Mouse (Mus musculus): ENCODE data around the gene Esrrg. TPM values are rescaled to one million over a fixed set of nuclear protein-coding genes. Genes with fewer than 3 reads are reported as not detected.

Gene Esrrg
- polyA plus RNA-seq, 1 experiment: 0.27 TPM

GRCm38 (mm10) chr1:187605391-187606270 lies 3.0 kb upstream of the Esrrg start:
- H3K27ac ChIP-seq (ENCODE audit: insufficient read depth, low read length): no peak overlapping the region
- WGBS: 9% methylated on average over 32 of the region's 32 CpGs
- TF ChIP-seq POLR2A (IDR thresholded peaks at IDR 0.05; ENCODE audit: low read depth, low read length): no peak
- TF ChIP-seq CTCF (IDR thresholded peaks at IDR 0.05; ENCODE audit: extremely low read depth, insufficient read depth, insufficient read length, insufficient replicate concordance): no peak
- no peak for DNase-seq (ENCODE audit: low read depth in 1 of 2, low spot score in 2 of 2)
- peaks cover 25% of the 10 kb centered on the region for H3K27me3 ChIP-seq (ENCODE audit: control insufficient read depth, insufficient read depth, low read length)
- H3K36me3 ChIP-seq (ENCODE audit: control insufficient read depth, insufficient read depth, low read length): no peaks in the 10 kb centered on the region
- H3K4me1 ChIP-seq (ENCODE audit: control insufficient read depth, insufficient read depth, insufficient read length): 0 out of 2 replicates have a peak, but pooled peaks cover 2% of the 10 kb centered on the region
- no peak overlapping the region for H3K4me3 ChIP-seq (ENCODE audit: extremely low read depth, insufficient read depth, insufficient read length)

DNA sequence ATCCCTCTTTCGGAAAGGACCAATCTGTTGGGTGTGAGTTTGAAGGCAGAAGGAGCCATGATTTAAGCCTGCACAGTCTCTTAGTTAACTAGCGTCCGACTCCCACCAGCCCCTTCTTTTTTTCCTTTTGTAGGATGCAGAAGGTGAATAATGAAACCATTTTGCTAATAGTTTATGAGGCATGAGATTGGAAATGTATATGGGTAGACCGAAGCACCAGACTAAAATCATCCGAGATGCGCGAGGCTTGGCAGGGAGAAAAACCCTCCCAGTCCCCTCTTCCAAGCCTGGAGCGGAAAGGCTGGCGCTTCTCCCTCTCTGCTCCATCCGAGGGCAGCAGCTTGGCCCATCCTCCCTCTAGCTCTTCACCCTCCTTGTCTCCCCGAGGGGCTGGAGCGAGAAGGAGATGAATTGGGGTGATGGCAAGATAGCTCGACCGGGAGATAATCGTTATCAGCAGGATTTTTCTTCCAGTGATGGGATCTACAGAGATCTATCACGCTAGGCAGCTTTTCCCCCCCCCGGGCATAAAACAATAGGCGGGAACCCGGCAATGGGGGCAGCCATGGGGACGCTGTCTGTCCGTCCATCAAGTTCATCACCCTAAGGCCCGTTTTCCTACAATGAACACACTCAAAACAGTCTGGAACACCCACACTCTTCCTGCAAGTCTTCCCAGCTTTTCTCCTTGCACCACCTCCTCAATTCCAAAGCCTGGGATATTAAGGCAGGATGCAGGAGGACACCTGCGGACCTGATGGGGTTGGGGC lies 2.1 kb upstream of the Esrrg start:
- no peak for DNase-seq (ENCODE audit: low read depth in 1 of 2, low spot score in 2 of 2)
- no peak overlapping the region for H3K27ac ChIP-seq (ENCODE audit: insufficient read depth, low read length)
- 0 out of 2 replicates have a peak, but pooled peaks cover 2% of the 10 kb centered on the region for H3K4me1 ChIP-seq (ENCODE audit: control insufficient read depth, insufficient read depth, insufficient read length)
- peaks cover 25% of the 10 kb centered on the region for H3K27me3 ChIP-seq (ENCODE audit: control insufficient read depth, insufficient read depth, low read length)
- H3K4me3 ChIP-seq (ENCODE audit: extremely low read depth, insufficient read depth, insufficient read length): no peak overlapping the region
- H3K36me3 ChIP-seq (ENCODE audit: control insufficient read depth, insufficient read depth, low read length): no peaks in the 10 kb centered on the region
- WGBS: 12% methylated on average over 23 of the region's 23 CpGs
- TF ChIP-seq POLR2A (IDR thresholded peaks at IDR 0.05; ENCODE audit: low read depth, low read length) (no peak), CTCF (IDR thresholded peaks at IDR 0.05; ENCODE audit: extremely low read depth, insufficient read depth, insufficient read length, insufficient replicate concordance) (no peak)

DNA sequence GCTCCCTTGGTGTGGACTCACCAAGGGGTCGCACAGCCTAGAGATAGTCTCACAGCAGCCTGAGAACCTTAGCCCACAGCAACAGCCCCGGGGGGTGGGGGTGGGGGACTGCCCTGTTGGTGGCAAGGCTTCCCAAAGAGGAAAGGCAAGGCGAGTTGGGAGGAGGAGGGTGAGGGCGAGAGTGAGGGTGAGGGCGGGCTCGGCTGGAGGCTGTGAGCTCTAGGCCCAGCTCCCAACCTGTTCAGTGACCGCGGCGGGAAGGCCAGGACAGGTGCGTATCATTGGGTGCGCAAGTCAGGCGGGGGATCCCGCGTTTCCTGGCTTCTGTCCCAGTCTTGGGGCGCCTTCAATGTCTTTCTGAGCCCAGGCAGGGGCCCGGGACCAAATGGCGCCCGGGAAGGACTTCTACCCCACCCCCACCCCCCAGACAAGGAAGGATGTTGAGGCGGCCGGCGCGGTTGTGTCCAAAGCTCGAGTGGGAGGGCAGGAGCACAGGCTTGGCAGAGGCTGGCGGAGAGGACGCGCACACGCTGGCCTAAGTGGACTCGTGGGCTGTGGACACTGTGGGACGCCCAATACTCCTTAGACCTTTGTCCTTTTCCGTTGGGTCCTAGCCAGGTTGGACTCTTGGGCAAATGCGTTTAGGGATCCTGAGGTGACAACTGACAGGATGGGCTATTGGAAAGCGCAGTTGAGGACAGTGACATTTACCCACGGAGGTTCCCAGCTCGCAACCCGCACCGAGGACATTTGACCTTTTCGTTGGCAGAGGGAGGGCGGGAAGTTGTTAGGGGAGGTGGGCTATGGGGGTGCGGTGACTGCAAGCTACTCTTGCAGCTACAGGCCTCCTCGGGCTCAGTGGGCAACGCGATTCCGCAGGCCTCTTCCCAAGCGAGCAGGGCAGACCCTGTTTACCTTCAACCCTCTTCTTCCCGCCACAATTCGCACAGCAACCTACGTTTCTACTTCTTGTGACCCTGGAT lies 1.2 kb upstream of the Esrrg start:
- H3K27ac ChIP-seq (ENCODE audit: insufficient read depth, low read length): no peak overlapping the region
- no peak overlapping the region for H3K4me3 ChIP-seq (ENCODE audit: extremely low read depth, insufficient read depth, insufficient read length)
- TF ChIP-seq CTCF (IDR thresholded peaks at IDR 0.05; ENCODE audit: extremely low read depth, insufficient read depth, insufficient read length, insufficient replicate concordance): no peak
- no peak for TF ChIP-seq POLR2A (IDR thresholded peaks at IDR 0.05; ENCODE audit: low read depth, low read length)
- H3K4me1 ChIP-seq (ENCODE audit: control insufficient read depth, insufficient read depth, insufficient read length): 0 out of 2 replicates have a peak, but pooled peaks cover 2% of the 10 kb centered on the region
- H3K36me3 ChIP-seq (ENCODE audit: control insufficient read depth, insufficient read depth, low read length): no peaks in the 10 kb centered on the region
- 9% methylated on average over 47 of the region's 47 CpGs for WGBS
- DNase-seq (ENCODE audit: low read depth in 1 of 2, low spot score in 2 of 2): no peak
- peaks cover 25% of the 10 kb centered on the region for H3K27me3 ChIP-seq (ENCODE audit: control insufficient read depth, insufficient read depth, low read length)

- Histone ChIP-seq H3K4me1 (ENCODE audit: control insufficient read depth, insufficient read depth, insufficient read length) (0 out of 2 replicates have a peak, but pooled peaks cover 2% of the 10 kb centered on the region), H3K27me3 (ENCODE audit: control insufficient read depth, insufficient read depth, low read length) (peaks cover 25% of the 10 kb centered on the region), H3K27ac (ENCODE audit: insufficient read depth, low read length) (no peak overlapping the region), H3K36me3 (ENCODE audit: control insufficient read depth, insufficient read depth, low read length) (no peaks in the 10 kb centered on the region), H3K4me3 (ENCODE audit: extremely low read depth, insufficient read depth, insufficient read length) (peak overlapping the region; percentile 45; the same call in 1 of the 2 replicates)
- DNase-seq (ENCODE audit: low read depth in 1 of 2, low spot score in 2 of 2): no peak
- 5% methylated on average over 72 of the region's 72 CpGs for WGBS
- TF ChIP-seq CTCF (IDR thresholded peaks at IDR 0.05; ENCODE audit: extremely low read depth, insufficient read depth, insufficient read length, insufficient replicate concordance) (no peak), POLR2A (IDR thresholded peaks at IDR 0.05; ENCODE audit: low read depth, low read length) (no peak)
Observed at GRCm38 (mm10) chr1:187609021-187609852, 646 bp downstream of the Esrrg start.

DNA sequence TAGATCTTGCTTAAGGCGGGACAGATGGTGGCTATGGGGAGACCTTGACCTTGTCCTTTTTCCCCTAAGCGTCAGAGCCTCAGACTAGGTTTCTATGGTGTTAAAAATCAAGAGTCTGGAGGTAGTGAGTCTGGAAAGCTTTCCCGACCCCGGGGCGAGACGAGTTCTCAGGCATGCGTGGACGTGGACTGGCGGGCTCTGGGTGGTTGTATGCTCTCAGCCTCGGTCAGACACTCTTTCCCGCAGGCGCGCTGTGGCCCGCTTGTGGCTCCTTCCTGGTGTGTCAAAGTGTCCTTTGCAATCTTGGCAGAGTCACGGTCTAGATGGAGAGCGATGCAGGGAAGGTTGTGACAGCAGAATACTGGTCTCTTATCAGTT lies 1.3 kb downstream of the Esrrg start:
- 9% methylated on average over 16 of the region's 16 CpGs for WGBS
- H3K4me3 ChIP-seq (ENCODE audit: extremely low read depth, insufficient read depth, insufficient read length): no peak overlapping the region
- H3K27me3 ChIP-seq (ENCODE audit: control insufficient read depth, insufficient read depth, low read length): peaks cover 23% of the 10 kb centered on the region
- no peaks in the 10 kb centered on the region for H3K36me3 ChIP-seq (ENCODE audit: control insufficient read depth, insufficient read depth, low read length)
- DNase-seq (ENCODE audit: low read depth in 1 of 2, low spot score in 2 of 2): no peak
- TF ChIP-seq POLR2A (IDR thresholded peaks at IDR 0.05; ENCODE audit: low read depth, low read length) (no peak), CTCF (IDR thresholded peaks at IDR 0.05; ENCODE audit: extremely low read depth, insufficient read depth, insufficient read length, insufficient replicate concordance) (no peak)
- no peak overlapping the region for H3K27ac ChIP-seq (ENCODE audit: insufficient read depth, low read length)
- H3K4me1 ChIP-seq (ENCODE audit: control insufficient read depth, insufficient read depth, insufficient read length): 0 out of 2 replicates have a peak, but pooled peaks cover 2% of the 10 kb centered on the region
